Mouse (Mus musculus): ENCODE measurements at regions not wholly inside any gene's neighbourhood (a gene's known extent, or its start where the extent isn't known, plus 50 kb on each side); places are given as distances from the start of the nearest gene placed in this dataset.

DNA sequence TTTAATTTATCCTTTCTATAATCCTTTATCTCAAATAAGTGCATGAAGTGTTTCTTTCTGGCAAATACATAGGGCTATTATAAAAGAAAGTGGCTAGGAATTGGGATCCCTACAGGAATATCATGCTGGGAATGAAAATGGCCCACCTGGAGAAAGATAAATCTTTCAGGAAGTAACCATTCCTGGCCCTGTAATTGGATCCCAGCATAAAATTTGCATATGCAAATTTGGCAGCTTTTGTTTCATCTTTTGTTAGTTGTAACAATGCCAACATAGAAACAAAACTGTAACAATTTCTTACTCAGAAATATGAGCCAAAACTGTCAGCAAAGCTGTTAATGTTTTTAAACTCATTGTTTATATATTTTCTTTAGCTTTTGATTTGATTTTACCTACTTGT, 430.0 kb upstream of the Gm20594 start:
- DNase-seq, result no peak

DNA sequence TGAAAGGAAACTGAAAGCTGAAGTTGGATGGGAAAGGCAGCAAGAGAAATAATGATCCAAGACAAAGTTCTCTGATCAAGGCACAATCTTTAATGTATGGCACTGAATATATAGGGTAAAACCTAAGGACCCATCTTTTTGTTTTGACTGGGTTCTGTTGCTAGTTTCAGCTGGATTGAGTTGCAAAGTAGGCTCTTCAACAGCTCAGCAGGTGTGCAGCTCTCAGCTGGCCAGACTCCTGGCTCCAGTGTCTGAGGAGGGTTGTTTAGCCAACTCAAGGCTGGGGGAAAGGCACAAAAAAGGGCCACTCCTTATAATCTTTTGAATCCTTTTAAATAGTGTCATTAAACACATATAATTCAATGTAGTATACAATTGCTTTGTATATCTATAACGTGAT, 416.6 kb upstream of the Gm20594 start:
- no peak for DNase-seq

DNA sequence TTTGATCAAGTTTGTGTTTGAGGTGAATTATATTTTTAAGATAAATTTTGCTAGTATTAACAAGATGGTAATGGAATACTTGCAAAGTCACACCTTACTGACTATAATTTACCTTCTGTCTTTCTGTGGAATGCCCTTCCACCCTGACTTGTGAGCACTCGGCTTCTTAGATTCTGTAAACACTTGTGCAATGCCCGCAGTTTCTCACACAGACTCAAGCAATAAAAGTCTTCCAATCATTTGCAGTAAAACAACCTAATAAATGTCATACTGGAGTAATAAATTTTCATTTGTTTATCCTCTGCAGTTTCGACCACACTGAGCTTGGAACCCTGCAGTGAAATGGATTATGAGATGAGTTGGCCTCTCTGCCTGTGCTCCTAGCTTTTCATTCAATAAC, 408.8 kb upstream of the Gm20594 start:
- no peak for DNase-seq

DNA sequence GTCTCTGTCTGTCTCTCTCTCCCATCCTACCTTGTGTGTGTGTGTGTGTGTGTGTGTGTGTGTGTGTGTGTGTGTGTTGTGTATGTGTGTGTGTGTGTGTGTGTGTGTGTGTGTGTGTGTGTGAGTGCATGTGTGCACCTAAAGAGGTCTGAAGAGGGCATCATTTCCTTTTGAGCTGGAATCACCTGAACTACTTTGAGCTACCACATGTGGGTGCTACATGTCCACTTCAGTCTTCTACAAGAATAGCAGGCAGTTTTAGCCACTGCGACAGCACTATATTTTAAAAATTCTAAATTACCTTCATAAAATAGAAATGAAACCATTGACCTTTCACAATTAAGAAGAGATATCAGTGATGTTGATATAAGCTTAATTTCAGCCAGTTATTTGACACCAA, 371.9 kb upstream of the Gm20594 start:
- DNase-seq, result no peak

DNA sequence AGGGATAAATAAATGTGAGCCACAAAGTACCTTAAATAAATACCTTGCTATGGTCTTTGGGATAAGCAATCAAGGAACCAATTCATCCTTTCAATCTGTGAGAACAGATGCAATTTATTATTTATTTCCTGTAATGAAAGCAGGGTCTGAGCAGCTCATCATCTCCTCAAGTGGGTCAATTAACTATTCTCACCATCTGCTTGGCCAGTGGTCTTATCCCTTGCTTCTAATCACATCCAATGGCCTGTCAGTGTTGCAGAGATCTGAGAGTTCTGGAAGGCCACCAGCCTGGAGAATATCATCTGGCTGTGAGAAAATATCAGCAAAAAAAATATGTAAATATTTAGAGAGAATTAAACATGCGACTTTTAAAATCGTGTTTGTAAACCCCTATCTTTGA, 326.5 kb upstream of the Gm20594 start:
- peak; percentile 60 for DNase-seq

DNA sequence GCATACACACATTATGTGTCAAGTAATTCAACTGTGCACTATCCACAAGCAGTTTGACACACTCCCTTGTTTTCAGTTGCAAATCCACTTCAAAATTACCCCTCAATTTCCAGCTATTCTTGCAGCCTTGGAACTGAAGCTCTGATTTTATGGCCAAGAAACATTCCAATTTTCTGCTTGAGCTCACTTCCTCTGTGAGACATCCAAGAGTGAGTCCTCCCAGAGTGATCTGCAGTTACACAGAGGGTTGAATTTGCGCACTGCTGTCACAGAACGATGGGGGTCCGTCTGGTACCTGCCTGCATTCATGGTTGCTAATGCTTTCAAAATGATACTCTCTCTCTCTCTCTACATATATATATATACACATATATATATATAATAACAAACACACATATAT, 317.1 kb upstream of the Gm20594 start:
- DNase-seq, result no peak
